Mouse (Mus musculus): ENCODE results near the gene Cacna1b.

DNA sequence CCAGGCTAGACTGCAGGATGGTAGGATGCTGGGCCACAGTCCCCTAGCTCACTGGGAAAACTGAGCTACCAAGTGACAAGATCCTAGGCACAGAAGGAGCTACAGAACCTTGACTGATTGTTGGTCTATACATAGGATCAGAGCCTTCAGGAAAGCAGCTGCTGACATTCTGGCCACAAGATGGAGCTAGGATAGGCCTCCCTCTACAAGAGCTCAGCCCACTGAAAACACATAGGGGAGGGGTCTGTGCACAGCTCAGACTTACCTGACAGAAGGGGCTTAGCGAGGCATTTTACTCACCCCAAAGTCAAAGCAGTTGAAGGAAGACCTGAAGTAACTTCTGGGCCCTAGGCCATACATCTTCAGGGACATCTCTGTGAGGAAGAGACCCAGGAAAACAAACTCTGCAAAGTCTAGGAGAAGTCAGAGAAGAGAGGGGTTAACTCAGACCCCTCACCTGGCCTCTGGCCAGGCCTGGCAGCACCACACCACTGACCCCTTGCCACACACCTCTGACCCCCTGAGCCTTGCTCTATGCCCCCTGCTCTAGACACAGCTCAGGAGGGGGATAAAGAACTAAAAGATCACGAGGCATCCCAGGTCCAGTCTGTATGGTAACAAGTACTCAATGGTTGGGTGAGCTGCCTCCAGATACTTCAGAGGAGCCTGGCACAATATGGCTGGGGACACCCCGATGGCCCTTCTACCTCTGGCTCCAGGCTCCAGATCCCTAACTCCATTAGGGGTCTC is 60.6 kb downstream of the Cacna1b start:
- no peak for TF ChIP-seq CTCF (IDR thresholded peaks at IDR 0.05; ENCODE audit: low read depth, low read length)
- no peak for TF ChIP-seq GATA1 (IDR thresholded peaks at IDR 0.05; ENCODE audit: borderline replicate concordance, low read length)
